Mouse (Mus musculus) cerebellum, adult 2 months (tissue): ENCODE measurements around the gene Galnt2.

Source experiments
- CTCF ChIP-seq: fragments of 200-500 bp; IDR thresholded peaks from 2 replicates; pipeline ENCODE4 v1.5.1; 2011; ENCODE audit warnings: low read depth, mild to moderate bottlenecking, control low read depth, low read length, moderate library complexity, borderline replicate concordance; ENCODE audit not compliant: insufficient read depth
- POLR2A ChIP-seq: fragments of 200-500 bp; IDR thresholded peaks from 2 replicates; pipeline ENCODE4 v1.6.1; 2011; ENCODE audit warnings: low read length, control low read depth, borderline replicate concordance; ENCODE audit not compliant: insufficient read depth

DNA sequence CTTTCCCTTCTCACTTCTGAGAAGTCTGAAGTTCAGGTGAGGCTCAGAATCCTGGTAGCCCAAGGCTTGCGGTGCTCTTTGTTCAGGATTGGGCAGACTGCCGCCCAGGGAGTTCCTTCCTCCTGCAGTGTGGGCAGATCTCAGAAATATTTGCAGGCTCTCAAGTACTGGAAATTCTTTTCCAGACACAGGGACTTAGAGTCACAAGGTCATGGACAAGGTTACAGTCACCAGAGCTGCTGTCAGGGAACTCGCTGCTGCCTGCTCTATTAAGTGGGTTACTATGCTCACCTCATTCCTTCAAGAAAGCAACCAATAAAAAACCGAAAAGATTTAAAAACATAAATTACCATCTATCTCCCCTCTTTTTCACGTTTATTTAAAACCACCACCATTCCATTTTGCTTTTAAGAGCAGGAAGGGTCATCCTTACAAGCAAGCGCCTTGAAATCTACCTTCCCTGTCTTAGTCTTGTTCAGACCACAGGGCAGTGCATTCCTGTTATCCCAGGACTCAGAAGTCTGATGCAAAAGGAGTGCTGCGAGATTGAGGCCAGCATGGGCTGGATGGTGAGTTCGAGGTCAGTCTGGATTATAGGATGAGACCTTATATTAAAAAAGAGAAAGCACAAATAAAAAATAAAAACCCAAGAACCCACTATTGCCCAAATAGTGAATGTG is 555 bp upstream of the Galnt2 start:
- TF ChIP-seq POLR2A (no peak), CTCF (no peak)
